Mouse (Mus musculus): ENCODE results near the gene Cdk14.

GRCm38 (mm10) chr5:4758331-4759080 is 661.6 kb downstream of the Cdk14 start:
- TF ChIP-seq CTCF (IDR thresholded peaks at IDR 0.05; ENCODE audit: insufficient read depth, low read depth, low read length), result no peak
- no peak for TF ChIP-seq POLR2A (IDR thresholded peaks at IDR 0.05; ENCODE audit: insufficient read depth, low read depth, low read length)

Data from olfactory bulb, adult 2 months (tissue).